Mouse (Mus musculus) thymus, adult 2 months (tissue): ENCODE results near the gene Fam229a.

Experiments
- CTCF ChIP-seq: fragments of 200-500 bp; IDR thresholded peaks from 2 replicates; pipeline ENCODE4 v1.5.1; 2012; ENCODE audit warnings: mild to moderate bottlenecking, control low read depth, low read length, moderate library complexity, borderline replicate concordance; ENCODE audit not compliant: control insufficient read depth, poor library complexity, insufficient read depth; ENCODE audit errors: extremely low read depth
- POLR2A ChIP-seq: fragments of 200-500 bp; IDR thresholded peaks from 2 replicates; pipeline ENCODE4 v1.6.1; 2012; ENCODE audit warnings: mild to moderate bottlenecking, low read length, control low read depth, moderate library complexity; ENCODE audit not compliant: control insufficient read depth, poor library complexity, insufficient read depth; ENCODE audit errors: extremely low read depth

DNA sequence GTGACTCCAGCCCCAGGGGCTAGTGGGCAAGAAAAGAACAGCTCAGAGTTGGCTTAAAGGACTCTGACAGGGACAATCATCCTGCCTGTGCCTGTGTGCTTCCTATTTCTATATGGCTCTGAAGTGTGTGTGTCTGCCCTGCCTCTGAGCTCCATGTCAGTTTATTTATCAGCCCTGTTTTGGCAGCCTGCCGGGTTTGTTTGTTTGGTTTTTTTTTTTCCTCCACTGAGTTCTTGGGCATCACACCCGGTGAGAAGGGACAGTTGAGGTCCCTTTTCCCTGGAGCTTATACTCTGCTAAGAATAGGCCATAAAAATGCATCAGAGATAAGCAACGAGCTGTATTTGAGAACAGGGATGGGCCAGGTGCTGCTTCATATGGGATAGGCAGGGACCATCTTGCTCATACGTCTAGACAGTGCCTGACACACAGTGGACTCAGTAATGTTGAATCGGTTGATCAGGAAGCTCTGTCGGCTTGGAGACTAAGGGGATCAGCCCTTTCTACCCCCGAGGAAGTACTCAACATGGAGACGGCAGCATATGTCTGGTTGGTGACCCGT, 11.4 kb downstream of the Fam229a start:
- no peak for TF ChIP-seq CTCF
- no peak for TF ChIP-seq POLR2A
